Mouse (Mus musculus) bone marrow, adult 2 months (tissue): ENCODE results near the gene Zfp991. TPM values are rescaled to one million over a fixed set of nuclear protein-coding genes. Genes with fewer than 3 reads are reported as not detected.
"Not testable (repeated sequence)": the region's sequence is repeated elsewhere in the genome, so short reads cannot be mapped to it uniquely, and the experiment has no call there.

ENCODE experiments used
- H3K27ac ChIP-seq: fragments of 200-500 bp; 2 replicates; pipeline ENCODE4 v1.5.1; 2012; ENCODE audit warnings: low read depth, mild to moderate bottlenecking, control low read depth, inconsistent platforms, low read length; ENCODE audit not compliant: control insufficient read depth, poor library complexity, insufficient read depth
- H3K4me1 ChIP-seq: fragments of 200-500 bp; 2 replicates; pipeline ENCODE4 v1.6.1; 2011; ENCODE audit warnings: low read length; ENCODE audit not compliant: control insufficient read depth, insufficient read depth
- H3K4me3 ChIP-seq: fragments of 200-500 bp; replicated peaks from 2 replicates; pipeline ENCODE3; 2011; ENCODE audit warnings: mild to moderate bottlenecking, low read depth, low read length, control low read depth; ENCODE audit not compliant: control insufficient read depth
- WGBS: fragments of 180-500 bp; shearing (Covaris S2); methylation state at CpG from one replicate; pipeline ENCODE4 v1.1.7; 2018; 5-methylcytosine and 5-hydroxymethylcytosine counted together
- polyA plus RNA-seq: library from polyadenylated mRNA; stranded (reverse); fragments of >200 nt; gene quantifications from 2 replicates; pipeline ENCODE4 v1.2.4, GENCODE M21; 2011; ENCODE audit warnings: low replicate concordance; ENCODE audit not compliant: missing spikeins, insufficient read depth, insufficient read length

Zfp991 gene
- polyA plus RNA-seq, 1 experiment, result 13.8 TPM

DNA sequence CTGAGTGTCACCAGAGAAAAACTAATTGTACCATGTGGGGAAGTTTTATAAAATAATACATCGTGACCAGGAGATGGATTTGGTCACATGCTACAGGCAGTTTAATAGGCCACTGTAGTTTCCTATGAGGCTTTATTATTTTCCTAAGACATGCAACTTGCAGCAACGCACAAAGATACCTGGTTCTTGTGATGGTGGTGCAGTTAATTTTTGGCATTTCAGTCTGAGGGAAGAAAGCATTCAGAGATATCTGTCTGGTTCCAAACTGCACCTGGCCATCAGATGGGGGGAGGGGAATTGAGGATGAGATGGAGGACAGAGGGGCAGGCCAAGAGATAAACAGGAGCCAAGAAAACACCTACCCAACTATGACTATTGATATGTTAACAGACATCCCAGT lies 1.8 kb downstream of the Zfp991 start:
- WGBS, result 49% methylated on average over 2 of the region's 2 CpGs
- H3K27ac ChIP-seq, H3K4me3 ChIP-seq, H3K4me1 ChIP-seq: not testable (repeated sequence)

DNA sequence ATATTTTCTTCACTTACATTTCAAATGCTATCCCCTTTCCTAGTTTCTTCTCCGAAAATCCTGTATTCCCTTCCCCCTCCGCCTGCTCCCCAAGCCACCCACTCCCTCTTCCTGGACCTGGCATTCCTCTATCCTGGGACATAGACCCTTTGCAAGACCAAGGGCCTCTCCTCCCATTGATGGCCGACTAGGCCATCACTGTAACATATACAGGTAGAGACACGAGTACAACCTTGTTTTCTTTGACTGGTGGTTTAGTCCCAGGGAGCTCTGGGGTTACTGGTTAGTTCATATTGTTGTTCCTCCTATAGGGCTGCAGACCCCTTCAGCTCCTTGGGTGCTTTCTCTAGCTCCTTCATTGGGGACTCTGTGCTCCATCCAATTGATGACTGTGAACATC lies 9.9 kb downstream of the Zfp991 start:
- H3K27ac ChIP-seq, H3K4me3 ChIP-seq, H3K4me1 ChIP-seq: not testable (repeated sequence)
- 70% methylated on average over 4 of the region's 4 CpGs for WGBS

DNA sequence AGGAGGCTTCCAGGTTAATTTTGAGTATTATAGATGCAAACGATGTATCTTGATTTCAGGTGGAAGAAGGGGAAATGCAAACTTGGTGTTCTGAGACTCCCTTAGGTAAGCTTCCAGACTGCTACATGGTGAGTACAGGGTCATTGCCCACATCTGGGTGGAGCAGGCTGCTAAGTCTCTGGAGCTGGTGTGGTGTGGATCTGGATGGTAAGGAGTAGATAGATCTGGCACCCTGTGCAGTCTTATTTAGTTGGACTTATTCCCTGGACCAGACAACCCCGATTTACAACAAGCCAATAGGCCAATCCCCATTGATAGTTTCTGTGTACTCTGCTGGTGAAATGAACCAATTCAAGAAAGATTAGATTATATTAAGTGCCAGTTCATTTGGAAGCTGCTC lies 33.4 kb downstream of the Zfp991 start:
- not testable (repeated sequence) for H3K27ac ChIP-seq, H3K4me3 ChIP-seq, H3K4me1 ChIP-seq
- WGBS, result 86% methylated on average over 2 of the region's 2 CpGs

DNA sequence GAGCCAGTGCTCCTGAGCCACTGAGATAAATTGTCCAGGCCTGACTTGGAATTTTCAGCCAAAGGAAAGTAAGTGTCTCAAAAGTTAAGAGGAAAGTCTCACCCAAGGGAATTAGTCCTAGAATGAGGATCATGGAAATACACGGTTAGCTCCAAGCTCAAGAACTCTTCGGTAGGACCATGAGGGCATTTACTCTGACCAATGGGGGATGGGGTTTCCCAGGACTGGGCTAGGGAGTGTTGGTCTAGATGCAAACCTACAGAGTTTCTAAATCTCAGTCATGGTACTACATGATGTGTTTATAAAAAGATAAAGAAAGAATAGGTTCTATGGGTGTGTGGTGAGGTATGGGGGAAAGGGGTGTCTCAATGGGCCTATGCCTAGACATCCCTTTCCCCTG lies 38.7 kb downstream of the Zfp991 start:
- H3K4me3 ChIP-seq, H3K27ac ChIP-seq, H3K4me1 ChIP-seq: not testable (repeated sequence)
- 83% methylated on average over 2 of the region's 2 CpGs for WGBS

DNA sequence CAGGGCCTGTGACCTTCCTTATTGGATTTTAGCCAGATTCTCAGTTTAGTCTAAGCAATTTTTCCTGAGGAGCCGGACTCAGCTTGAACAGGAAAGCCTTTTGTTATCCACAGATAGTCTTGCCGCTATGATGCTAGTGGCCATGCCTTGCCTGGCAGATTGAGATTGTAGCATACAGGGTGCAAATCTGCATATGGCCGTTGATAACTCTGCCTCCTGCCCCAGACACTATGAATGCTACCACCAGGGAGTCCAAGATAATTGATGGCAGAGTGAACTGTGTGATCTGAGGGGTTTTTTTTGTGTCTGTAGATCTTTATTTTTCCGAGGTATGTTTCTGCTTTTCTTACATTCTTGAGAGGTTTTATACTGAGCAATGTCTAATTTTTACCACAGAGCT lies 39.7 kb downstream of the Zfp991 start:
- WGBS, result 20% methylated on average over 1 of the region's 4 CpGs

DNA sequence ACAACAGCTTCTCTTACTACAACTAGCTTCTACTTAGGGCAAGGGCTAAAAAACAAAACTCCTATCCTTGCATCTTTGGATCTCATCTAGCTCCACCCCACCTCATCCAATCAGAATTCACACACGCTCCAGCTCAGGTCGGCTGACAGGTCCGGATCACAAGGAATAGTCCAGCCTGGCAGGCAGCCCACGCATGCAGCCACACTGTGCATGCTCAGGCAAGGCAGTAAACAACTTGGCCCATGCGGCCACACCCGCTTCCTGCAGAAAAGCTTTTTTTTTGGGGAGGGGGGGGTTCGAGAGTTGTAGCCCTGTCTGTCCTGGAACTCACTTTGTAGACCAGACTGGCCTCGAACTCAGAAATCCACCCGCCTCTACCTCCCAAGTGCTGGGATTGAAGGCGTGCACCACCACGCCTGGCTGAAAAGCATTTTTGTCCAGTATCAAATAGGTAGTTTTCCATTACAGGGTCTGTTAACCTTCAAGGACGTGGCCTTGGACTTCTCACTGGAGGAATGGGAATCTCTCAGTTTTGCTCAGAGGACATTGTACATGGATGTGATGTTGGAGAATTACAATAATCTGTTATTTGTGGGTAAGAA lies 44.5 kb downstream of the Zfp991 start:
- 88% methylated on average over 11 of the region's 12 CpGs for WGBS
- H3K4me1 ChIP-seq, H3K4me3 ChIP-seq, H3K27ac ChIP-seq: not testable (repeated sequence)

More for the DNA sequence above, 39.7 kb downstream of the Zfp991 start:
- not testable (repeated sequence) for H3K27ac ChIP-seq, H3K4me3 ChIP-seq, H3K4me1 ChIP-seq

DNA sequence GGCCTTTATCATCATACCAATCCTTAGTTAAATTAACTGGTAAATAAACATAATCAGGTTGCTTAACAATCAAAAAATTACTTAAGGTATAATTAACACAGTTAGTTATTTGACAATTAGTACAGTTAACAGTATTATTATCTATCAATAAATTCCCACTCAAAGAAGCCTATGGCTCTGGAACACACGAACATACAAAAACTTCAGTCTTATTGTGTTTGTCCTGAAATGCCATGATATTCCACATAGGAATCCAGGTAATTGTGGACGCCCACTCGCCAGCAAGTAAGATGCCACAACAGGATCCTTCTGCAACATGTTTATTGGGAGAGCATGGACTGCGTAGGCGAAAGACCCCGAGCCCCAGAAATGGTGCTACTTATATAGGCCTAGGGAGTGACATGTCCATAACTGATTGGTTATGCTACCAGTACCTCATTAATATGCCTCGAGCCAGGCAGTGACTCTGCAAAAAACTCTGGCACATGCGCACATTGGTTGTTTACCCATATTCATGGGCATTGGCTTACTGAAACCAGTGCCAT lies 49.4 kb downstream of the Zfp991 start:
- H3K4me1 ChIP-seq, H3K27ac ChIP-seq, H3K4me3 ChIP-seq: not testable (repeated sequence)
- WGBS, result 86% methylated on average over 8 of the region's 8 CpGs

DNA sequence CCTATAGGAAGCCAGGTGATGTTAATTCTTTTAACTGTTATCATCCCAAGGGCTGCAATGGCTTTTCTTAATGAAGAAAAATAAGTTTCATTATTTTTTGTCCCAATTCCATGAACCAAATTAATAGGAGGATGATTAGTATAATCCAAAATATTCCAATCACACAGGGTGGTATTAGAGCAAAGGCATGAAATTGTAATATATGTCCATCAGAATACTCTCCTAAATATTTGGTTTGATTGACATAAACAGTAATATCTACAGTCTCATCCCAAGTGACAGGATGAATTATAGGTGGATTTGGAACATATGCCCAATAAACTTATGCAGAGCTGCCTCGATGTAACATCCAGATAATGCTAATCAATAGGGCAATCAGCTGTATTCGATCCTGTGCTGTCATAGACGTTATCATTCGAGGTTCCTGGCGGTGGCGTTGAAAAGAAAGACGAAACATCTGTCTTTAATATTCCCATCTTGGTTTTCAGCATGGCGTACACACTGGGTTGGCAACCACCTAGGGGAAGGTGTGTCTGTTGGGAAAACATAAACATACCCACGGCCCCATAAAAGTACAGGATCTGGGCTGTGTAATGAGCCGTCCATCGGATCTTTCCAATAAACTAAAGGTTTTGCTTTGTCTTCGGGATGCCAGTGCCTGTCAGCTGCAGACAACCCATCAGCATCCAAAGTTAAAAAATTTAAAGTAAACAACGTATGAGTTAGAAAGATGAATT lies 50.3 kb downstream of the Zfp991 start:
- whole genome bisulfite sequencing, result no CpG with 5 or more reads among the region's 13 CpGs
- not testable (repeated sequence) for H3K27ac ChIP-seq, H3K4me3 ChIP-seq, H3K4me1 ChIP-seq

DNA sequence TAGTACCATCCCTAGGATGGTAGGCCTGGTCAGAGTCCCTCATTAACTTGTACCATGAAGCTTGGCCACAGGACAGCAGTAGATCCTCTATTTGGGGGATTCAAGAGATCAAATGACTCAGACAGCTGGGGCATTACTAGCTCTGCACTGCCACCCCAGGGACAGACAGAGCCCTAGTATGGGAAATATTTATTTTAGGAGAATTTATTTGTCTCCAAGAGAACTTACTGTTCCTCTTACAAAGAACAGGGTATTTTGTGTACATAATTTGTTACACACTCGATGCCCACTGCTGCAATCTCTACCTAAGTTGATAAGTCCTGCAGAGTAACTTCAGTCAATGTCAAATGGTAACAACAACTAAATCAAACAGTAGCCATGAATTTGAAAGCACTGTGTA lies 55.0 kb downstream of the Zfp991 start:
- not testable (repeated sequence) for H3K27ac ChIP-seq, H3K4me1 ChIP-seq, H3K4me3 ChIP-seq
- WGBS, result 69% methylated on average over 1 of the region's 1 CpGs

DNA sequence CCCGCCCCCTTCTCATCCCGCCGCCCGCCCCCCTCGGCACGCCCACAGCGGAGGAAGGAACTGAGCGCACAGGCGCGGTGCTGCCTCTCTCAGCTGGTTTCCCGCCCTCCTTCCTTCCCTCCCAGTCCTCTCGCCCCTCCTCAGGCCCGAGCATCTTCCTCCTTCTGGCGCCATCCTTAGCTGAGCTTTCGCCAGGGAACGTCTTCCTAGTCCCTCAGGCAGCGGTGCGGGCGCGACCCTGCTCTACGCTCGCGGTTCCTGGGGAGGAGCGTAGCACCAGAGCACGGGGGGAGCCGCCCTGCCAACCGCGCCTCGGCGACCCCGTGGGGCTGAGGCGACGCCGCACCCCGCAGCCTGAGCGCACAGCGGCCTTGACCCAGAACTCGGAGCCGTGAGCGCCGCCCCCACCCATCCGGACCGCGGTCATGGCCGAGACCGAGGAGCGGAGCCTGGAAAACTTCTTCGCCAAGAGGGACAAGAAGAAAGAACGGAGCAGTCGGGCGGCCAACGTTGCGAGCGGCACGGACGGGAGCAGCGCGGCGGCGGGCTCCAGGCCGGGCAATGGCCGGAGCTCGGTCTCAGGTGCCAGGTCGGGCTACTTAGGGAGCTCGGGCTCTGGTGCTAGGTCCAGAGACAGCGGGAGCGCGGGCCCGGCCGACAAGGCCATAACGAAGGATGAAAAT lies 55.6 kb downstream of the Zfp991 start:
- H3K27ac ChIP-seq, H3K4me1 ChIP-seq, H3K4me3 ChIP-seq: not testable (repeated sequence)
- 69% methylated on average over 69 of the region's 71 CpGs for WGBS

DNA sequence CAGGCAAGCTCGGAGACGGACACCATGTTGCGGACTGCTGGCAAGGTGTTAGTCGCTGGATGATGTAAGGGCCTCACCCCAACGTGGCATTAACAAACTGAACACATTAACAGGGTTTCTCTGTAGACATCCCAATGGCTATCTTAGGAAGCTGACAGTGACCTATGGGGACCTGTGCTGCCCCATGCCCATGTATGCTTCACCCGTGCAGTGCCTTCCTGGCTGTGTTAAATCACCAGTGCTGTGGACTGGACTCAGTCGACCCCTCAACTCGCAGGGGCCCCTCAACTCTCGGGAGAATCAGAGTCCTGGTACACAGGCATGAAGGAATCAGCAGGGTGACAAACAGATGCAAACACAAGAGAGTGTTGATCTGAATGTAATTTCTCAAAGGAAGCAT lies 63.3 kb downstream of the Zfp991 start:
- H3K27ac ChIP-seq, H3K4me3 ChIP-seq, H3K4me1 ChIP-seq: not testable (repeated sequence)
- WGBS, result 80% methylated on average over 7 of the region's 9 CpGs

DNA sequence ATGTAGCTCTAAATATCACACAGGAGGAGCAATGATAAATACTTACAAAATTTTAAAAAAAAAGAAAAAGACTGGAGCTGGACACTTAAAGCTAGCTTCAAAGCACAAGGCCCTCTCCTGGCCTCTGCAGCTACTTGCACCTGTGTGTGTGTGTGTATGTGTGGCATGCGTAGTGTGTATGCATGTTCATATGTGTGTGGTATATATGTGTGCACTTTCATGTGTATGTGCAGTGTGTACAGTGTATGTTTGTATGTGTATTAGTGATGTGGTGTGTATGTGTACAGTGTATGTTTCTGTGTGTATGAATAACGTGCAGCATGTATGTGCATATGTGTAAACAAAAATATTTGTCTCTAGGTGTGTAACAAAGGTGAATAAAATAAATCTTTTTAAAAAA lies 65.4 kb downstream of the Zfp991 start:
- not testable (repeated sequence) for H3K27ac ChIP-seq, H3K4me1 ChIP-seq, H3K4me3 ChIP-seq
- 79% methylated on average over 2 of the region's 2 CpGs for WGBS

DNA sequence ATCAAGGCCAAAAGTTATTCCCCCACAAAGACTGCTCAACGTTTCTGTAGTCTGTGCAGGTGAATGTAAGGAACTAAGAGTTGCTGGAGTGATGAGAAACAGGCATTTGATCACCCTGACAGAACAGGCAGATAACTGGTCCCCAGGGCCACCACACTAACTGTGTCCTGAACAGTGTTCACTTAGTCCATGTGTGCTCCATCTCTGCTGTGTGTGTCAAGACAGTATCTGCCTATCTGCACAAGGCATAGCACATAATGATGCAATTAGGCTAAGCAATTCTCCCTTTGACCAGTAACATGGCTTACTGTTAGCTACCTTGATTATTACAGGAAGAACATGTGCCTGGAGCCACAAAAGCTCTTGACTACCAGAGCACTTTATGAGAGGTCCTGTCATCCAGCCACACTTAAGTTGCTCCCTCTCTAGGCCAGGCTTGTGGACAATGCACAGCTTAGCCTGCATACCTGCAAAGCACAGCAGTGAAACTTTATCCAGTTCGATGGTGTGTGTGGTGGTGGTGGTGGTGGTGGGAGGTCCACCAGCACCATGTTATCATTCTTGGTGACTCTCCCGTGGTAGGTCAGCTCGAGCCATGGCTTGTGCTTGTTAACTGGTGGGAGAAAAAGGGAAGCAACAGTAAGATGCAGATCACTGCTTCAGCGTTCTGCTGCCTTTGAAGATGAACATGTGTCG lies 67.4 kb downstream of the Zfp991 start:
- H3K4me1 ChIP-seq, H3K4me3 ChIP-seq, H3K27ac ChIP-seq: not testable (repeated sequence)
- WGBS, result 67% methylated on average over 6 of the region's 6 CpGs
